Mouse (Mus musculus): ENCODE results near the gene Trip12.

The Trip12 gene

DNA sequence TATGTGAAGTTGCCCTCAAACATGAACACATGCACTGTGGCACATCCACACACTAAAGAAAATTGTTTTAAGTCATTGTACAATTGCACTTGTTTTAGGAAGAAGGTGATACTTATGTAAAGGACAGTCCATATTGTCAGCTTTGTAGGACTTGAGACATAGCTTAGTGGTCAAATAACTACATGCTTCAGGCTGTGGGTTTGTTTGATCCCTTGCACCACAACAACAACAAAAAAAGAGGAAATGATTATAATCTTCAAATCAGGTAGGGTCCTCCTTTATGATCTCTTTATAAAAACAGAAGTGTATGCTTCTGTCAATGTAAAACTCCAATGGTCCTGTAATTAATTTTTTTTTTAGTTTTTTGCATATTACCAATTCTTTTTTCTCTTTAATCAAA lies 41.1 kb downstream of the Trip12 start:
- DNase-seq (ENCODE audit: extremely low spot score, low read depth, low spot score) = no peak

DNA sequence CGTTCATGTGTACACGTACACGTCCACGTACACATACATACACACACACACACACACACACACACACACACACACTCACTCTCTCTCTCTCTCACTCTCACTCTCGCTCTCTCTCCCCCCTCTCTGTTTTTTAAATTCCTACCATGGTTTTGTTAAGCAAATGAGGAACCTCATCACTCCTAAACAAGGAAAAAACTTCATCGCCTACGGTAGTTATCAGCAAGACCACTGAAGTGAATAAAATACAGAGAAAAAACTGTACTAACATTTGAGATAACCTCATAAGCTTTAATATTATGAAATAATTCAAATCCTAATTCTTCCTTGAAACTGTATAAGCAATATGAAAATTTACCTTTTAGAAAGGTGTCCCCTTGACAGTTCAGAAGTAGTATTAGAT lies 45.0 kb downstream of the Trip12 start:
- no peak for DNase-seq (ENCODE audit: extremely low spot score, low read depth, low spot score)

DNA sequence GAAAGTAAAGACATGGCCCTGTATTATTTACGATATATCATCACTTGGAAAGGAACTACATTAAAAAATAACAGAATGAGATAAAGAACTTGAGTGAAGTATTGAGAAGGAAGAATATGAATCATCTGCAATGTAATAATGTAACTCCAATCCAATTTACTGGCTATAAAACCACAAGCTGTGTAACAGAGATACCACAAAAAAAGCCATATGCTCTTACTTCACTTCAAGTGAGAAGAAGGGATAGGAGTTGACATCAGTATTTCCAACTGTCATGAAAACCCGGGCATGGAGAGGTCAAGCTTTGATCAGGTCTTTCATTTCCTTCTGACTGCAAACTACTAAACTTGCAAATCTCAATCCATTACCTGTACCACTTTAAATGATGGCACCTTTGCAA lies 48.9 kb downstream of the Trip12 start:
- DNase-seq (ENCODE audit: extremely low spot score, low read depth, low spot score) = no peak

DNA sequence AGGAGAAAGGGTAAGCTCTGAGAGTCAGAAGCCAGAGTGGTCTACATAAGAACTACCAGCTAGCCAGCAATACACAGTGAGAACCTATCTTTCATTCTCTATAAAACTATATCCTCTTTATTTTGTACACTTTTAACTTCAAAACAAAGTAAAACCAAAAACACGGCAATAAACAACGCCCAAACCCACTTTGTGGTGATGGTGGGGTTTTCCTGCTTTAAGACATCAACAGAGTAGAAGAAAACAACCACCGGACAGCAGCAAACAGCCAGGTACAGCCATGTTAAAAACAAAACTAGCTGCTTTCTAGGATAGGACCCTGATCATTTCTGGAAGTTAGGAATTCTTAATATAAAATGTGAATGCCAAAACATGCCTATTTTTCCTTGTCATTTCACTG lies 59.7 kb downstream of the Trip12 start:
- no peak for DNase-seq (ENCODE audit: extremely low spot score, low read depth, low spot score)

DNA sequence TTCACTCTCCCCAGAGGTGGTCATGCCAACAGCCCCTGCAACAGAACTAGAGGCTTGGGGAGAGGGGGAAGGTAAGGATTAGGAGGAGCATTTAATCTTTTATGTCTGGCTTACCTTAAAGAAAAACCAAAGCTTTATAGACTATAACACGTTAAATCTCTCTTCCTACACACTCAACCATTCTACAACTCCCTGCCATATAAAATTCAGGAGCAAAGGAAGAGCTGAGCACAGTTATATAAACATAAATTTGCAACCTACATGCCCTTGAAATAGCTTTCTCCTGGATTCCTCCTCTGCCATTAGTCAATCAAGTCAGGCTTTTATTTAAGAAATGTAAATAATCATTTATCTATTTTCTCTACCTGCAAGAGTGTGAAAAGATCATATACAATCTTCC lies 62.9 kb downstream of the Trip12 start:
- no peak for DNase-seq (ENCODE audit: extremely low spot score, low read depth, low spot score)

DNA sequence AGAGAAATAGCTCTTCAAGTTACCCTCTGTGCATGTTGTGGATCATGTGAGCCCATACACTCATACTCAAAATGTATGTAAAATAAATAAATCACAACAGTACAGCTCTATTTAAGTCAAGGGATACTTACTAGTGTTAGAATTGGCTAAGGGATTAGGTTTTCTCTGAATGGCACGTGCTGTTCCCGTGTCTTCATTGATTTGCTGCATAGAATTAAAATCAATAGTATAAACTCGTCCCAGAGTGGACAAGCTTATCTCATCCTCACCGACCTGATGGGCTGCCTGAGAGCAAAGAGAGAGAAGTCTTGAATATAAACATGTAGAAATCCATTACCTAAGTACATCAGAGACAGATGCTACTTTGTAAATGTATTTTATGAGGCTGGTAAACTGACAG lies 81.5 kb downstream of the Trip12 start:
- no peak for DNase-seq (ENCODE audit: extremely low spot score, low read depth, low spot score)

DNA sequence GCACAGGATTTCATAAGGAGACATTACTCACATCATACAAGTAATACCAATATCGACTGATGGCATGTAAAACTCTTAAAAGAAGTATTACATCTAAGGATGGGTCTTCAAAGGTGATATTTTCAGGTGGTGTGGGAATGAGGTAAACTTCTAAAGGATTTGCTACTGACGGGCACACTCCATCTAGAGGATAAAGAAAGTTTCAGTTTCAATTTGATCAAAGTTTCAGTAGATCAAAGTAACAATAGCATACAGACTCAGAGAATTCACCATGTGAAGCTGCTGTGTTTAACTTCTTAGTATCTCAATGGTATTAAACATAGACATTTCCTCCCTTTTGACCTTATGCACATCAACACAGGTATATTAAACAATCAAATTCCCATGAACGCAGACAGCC lies 98.2 kb downstream of the Trip12 start:
- DNase-seq (ENCODE audit: extremely low spot score, low read depth, low spot score) = no peak

DNA sequence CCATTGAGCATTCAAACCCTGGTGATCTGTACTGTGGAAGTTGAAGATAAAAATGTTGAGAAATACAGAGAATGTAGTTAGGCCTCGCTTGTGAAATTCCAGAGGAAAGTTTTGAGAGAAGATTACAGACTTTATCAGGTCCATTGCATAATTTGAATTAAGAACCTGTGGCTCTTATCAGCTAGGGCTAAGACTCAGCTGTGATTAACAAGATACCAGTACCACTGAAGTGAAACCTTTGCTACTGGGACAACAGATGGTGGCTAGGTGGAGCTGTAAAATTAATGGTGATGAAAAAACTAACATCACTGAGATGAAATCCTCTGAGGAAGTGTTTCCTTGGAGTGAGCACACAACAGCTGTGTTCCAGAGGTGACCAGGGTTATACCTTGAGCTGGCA lies 100.2 kb downstream of the Trip12 start:
- DNase-seq (ENCODE audit: extremely low spot score, low read depth, low spot score) = no peak

DNA sequence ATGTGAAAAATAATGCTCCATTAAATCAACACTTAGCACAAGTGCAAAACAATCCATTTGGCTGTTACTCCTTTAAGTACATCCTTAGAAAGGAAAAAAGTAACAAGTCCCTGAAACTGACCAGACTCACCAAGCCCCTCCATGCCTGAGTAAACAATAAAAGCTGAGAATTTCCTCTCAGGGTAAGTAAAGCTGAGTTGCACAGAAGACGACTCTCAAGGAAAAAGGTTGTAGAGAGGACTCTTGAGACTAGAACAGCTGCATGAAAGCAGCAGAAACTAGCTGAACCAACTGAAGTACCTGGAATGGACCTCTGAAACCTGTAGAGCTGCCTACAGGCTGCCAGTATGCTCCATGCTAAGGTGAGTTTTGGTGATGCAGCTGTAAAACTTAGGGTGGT lies 103.2 kb downstream of the Trip12 start:
- no peak for DNase-seq (ENCODE audit: extremely low spot score, low read depth, low spot score)

DNA sequence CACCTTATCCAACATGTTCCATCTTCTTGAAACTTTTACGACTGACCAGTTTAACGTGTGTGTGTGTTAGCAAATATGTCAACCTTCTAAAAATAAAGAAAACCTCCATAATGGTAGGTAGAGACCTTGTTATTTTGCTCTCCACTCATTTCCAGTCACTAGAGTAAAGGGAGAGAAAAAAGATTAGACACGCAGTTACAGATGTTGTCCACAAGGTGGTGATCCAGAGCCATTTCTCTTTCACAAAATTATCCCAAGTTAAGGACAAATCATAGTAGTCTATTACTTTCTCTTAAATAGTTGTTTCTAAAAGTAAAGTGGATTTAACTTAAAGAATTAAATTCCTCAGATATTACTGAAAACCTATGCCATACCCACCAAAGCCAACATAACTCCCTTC lies 106.5 kb downstream of the Trip12 start:
- DNase-seq (ENCODE audit: extremely low spot score, low read depth, low spot score) = peak; percentile 12

DNA sequence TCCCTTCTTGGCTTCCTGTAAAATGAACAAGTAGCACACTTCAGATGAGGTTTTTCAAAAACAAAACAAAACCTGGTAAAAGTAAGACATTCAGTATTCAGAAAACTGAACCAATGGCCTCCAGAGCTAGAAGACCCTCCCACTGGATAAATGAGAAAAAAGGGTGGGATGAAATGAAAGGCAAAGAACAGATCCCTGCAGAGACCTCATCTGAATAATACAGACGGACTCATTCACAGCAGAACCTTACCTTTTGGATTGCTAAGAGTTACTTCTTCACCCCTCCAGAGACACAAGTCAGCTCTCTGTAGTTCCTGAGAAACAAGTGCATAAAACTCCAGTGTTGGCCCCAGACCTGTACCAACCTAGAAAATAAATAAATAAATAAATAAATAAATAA lies 108.6 kb downstream of the Trip12 start:
- no peak for DNase-seq (ENCODE audit: extremely low spot score, low read depth, low spot score)

DNA sequence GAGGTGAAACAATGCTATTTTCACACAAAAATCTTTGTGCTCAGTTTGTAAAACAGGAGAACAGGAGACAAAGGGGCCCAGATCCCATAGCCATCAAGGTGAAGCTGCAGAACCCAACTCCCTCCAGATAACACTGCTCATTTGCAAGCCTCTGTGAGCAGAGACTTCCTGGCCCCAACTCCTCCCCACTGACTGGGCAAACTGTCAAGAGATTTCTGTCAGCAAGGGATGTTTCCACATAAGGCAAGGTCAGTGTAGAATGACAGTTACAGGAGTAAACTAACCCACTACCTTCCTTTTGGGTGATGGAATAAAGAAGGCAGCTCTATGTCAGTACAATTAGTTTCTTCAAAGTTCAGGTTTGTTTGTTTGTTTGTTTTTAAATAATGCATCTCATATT lies 117.5 kb downstream of the Trip12 start:
- DNase-seq (ENCODE audit: extremely low spot score, low read depth, low spot score) = no peak

DNA sequence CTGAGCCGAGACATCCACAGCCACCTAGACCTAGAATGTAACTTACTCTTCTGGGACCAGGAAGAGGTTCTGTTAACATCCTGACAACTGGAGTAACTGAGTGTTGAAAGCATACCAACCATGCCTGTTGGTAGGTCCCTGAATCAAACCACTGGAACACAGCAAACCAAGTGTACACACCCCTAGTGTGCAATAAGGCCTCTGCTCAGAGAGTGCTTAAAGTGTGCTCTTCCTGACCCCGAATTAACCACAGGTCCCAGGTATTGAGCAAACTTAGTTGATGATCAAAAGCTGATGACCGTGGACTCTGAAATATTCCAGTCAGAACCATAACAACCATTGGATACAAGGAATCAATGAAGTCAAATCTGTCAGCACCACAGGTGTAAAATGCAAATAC lies 117.9 kb downstream of the Trip12 start:
- DNase-seq (ENCODE audit: extremely low spot score, low read depth, low spot score) = no peak

DNA sequence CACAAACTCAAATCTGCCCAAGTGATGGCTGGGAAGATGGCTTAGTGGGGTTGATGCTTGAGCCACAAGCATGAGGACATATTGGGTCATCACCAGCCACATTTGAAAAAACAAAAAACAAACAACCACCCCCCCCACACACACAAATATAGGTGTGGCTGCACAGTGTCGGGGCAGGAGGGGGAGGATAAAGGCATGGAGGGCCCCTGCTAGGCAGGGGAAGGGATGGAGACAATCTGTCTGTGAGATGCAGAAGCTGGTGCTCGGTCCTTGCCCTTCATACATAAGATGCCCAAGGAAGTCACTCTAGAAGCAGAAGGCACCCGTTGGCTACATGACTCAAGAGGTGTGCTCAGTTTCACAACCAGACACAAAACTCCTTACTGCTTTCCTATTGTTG lies 118.4 kb downstream of the Trip12 start:
- no peak for DNase-seq (ENCODE audit: extremely low spot score, low read depth, low spot score)

DNA sequence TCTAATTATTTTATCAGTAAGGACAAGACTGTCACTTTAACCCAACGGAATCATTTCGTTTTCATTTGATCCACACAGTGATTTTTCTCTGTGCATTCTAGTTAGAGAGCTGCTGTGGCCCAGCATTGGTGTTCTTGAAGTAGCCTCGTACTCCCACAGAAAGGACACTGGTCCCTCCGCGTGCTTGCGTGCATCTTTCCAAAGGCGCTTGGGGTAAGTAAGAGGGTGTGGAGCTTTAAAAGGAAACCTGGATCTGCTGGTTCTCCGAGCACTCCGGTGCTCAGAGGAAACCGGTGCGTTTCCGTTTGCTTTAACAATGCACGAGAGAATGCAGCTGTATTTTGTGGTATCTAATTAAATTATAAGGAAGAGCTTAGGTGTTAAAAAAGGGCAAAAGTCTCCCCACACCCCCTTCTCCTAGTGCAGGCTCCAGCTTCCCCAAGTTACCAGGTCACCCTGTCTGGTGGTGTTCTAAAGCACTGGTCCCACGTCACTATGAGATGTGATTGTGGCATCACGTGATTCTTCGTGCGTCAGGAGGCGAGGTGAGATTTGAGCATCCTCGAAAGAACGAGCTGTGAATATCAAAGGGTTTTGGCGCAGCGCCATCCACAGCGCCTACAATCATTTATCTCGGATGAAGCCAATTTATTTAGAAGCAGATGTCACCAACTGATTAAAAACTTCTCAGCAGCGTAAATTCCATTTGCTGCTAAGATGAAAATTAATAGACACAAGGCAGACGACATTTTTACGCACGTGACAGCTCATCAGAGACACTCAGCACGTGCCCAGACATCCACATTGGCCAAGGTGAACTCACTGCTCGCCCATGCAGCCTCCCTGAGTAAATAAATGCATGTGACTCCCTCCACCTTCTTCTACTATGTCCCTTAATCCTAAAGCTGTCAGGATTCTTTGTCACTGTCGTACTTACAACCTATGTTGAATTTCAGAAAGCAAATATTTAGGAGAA lies 130.2 kb downstream of the Trip12 start:
- no peak for DNase-seq (ENCODE audit: extremely low spot score, low read depth, low spot score)

DNA sequence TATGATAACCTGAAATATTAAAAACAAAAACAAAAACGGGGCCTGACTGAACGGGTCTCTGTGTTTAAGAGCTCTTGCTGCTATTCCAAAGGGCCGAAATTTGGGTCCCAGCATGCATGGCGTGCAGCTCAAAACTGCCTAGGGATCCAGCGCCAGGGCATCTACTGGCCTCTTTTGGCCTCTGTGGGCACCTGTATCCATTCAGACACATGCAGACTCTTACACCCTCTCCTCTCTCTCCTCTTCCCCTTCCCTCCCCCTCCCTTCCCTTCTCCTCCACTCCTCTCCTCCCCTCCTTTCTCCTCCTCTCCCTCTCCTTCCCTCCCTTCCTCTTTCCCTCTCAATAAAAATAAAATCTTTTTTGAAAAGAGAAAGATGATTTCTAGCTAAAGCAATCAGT lies 130.9 kb downstream of the Trip12 start:
- no peak for DNase-seq (ENCODE audit: extremely low spot score, low read depth, low spot score)

DNA sequence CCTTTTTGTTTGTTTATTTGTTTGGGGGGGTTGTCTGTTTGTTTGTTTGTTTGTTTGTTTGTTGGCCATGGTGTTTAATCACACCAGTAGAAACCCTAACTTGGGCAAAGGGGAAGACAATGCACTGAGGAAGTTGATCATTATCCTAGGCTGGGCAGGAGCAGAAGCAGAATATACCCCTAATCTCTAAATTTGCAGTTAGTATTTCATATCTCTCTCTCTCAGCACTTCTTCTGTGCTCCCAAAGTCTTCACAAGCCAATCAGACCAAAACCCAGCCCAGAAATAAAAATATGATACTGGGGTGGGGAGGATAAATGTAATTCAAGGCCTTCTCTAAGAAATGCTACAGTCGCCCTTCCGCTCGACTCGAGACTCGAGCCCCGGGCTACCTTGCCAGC lies 140.1 kb downstream of the Trip12 start:
- no peak for DNase-seq (ENCODE audit: extremely low spot score, low read depth, low spot score)

DNA sequence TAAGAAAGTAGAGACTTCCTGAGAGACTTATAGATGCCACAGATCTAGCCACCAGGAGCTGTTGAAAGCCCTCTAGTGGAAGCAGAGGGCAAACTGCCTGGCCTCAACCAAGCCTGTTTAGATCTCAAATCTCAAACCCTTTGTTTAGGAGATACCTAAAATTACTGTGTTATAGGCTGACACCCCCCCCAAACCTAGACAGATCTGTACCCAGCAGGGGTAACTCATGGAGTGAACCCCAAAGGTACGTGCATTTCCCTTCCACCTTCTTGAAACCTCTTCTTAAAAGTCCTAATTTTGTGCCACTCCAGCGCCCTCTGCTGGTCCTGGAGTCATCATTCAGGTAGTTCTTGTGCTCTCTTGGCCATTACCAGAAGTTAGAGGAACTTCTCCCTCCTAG lies 143.2 kb downstream of the Trip12 start:
- DNase-seq (ENCODE audit: extremely low spot score, low read depth, low spot score) = peak; percentile 20

DNA sequence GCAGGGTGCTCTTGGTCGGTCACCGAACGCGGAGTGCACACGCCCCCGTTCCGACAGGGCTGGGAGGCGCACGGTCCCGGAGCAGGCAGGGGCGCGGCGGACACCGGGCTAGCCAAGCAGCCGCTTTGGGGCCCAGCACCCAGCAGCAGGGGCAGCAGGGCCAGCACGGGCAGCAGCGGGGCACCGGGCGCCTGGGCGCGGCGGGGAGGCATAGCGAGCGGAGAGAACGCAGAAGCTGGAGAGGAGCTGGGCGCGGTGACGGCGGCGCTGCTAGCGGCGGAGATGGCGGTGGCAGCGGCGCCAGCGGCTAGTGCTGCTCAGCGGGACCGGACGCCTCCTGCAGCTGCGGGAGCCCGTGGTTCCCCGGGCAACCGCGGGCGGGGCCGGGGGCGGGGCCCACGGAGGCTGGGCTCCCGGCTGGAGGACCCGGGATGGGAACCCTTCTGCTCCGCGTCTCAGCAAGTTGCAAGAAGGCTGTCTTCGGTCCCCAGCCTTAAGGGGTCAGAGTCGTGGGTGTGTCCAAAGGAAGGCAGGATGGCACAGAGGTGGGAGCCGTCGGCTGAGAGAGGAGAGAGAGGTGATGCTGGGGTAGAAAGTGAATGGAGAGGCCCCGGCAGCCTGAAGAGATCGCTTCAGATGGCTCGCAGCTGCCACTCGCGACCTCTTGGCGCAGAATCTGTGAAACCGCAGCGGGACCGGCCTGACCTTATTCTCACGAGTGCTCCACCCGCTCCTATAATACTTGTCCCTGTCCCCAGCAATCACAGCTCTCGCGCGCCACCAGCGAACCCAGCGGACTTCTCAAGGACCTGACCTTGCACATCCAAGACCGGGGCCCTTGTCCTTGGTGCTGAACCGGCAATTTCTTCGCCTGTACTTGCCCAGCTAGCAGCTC lies 144.6 kb downstream of the Trip12 start, which contains the start of gene Dner:
Gene Dner, minus strand, starts transcription at position 705 of the 895 bp plus-strand sequence.
- DNase-seq (ENCODE audit: extremely low spot score, low read depth, low spot score) = peak; percentile 69

DNA sequence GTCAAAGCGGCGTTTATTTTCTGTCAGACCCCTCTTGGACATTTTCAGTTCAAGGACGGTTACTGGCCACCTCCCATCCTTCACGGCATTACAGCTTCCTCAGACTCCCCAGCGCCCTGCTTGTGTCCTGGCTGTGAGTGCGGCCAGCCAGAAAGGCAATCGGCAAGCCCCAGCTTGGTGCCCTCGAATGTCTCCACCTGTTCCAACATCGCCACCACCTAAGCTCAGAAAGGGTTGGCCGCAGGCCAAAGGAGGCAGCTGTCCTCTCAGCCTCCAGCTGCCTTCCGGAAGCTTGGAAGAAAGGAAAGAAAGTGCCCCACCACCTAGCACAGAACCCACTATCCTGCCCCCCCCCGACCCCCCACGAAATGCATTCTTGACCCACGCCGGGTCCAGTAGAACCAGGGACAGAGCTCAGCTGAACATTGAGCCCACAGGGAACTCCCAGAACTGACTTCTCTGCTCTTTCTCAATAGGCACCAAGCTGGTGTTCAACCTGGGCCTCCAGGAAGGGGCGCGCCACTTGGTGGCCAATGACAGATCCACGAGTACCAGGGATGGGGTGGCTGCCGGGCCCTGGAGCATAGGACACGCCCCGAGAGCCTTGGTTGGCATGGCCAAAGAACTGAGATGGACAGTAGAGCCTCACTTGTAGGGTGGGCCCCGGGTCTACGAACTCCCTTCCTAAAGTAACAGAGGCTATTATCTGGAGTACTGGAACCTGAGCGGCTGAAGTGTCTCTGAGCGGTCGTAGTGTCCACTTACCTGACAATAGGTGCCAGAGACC lies 145.4 kb downstream of the Trip12 start:
- DNase-seq (ENCODE audit: extremely low spot score, low read depth, low spot score) = no peak

DNA sequence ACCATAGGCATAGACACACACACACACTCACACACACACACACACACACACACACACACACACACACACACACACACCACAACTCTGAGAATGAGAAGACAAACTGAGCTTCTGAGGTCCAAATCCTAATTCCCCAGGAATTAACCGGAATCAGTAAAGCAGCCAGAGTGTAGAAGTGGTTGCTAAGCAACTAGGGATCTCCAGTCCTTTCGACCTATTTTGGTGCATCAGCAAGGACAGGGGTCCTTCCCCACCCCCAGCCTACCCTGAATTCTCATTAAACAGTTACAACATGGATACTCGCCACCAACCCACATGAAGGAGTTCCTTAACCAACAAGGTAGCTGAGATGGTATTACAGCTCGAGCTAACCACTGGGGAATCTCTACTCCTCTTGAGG lies 162.4 kb downstream of the Trip12 start:
- no peak for DNase-seq (ENCODE audit: extremely low spot score, low read depth, low spot score)
